Mouse (Mus musculus) MEL (cell line): ENCODE measurements around the gene Klf9. TPM values are rescaled to one million over a fixed set of nuclear protein-coding genes. Genes with fewer than 3 reads are reported as not detected.

Source experiments
- DNase-seq: peaks from one replicate; pipeline ENCODE4 v3.0.0; 2011; ENCODE audit warnings: low read depth, low spot score
- H3K27ac ChIP-seq: 2 replicates; pipeline ENCODE4 v1.5.1; 2012; ENCODE audit warnings: low read depth, mild to moderate bottlenecking, control low read depth, low read length, moderate library complexity; ENCODE audit not compliant: control insufficient read depth
- H3K27me3 ChIP-seq, 2 experiments: fragments of 150-350 bp in 1 of 2; sonication (generic) in 1 of 2; 2 replicates each; pipeline ENCODE4 v1.6.1; 2012; ENCODE audit warnings: low read length in 2 of 2, mild to moderate bottlenecking in 2 of 2, improper control_type of control experiment in 1 of 2, moderate library complexity in 1 of 2; ENCODE audit not compliant: insufficient read depth in 2 of 2, control insufficient read depth in 1 of 2
- H3K36me3 ChIP-seq, 2 experiments: 2 replicates each; pipeline ENCODE4 v1.6.1; 2012 to 2014; ENCODE audit warnings: low read length in 2 of 2, improper control_type of control experiment in 1 of 2, inconsistent platforms in 1 of 2, mild to moderate bottlenecking in 1 of 2; ENCODE audit not compliant: insufficient read depth in 2 of 2, control insufficient read depth in 1 of 2
- H3K4me1 ChIP-seq, 2 experiments: fragments of 150-350 bp in 1 of 2; sonication (generic) in 1 of 2; 2 replicates each; pipeline ENCODE4 v1.6.1; 2012; ENCODE audit warnings: low read length in 2 of 2, improper control_type of control experiment in 1 of 2, mild to moderate bottlenecking in 1 of 2; ENCODE audit not compliant: insufficient read depth in 2 of 2, control insufficient read depth in 1 of 2
- H3K4me3 ChIP-seq, 2 experiments: fragments of 150-350 bp in 1 of 2; sonication (generic) in 1 of 2; 2 replicates each; pipeline ENCODE4 v1.5.1; 2012; ENCODE audit warnings: low read depth in 2 of 2, low read length in 2 of 2, mild to moderate bottlenecking in 2 of 2, moderate library complexity in 2 of 2, control low read depth in 1 of 2, improper control_type of control experiment in 1 of 2; ENCODE audit not compliant: control insufficient read depth in 1 of 2, insufficient read depth in 1 of 2
- H3K79me2 ChIP-seq: 2 replicates; pipeline ENCODE4 v1.6.1; 2012; ENCODE audit warnings: mild to moderate bottlenecking, low read length, moderate library complexity; ENCODE audit not compliant: control insufficient read depth, poor library complexity, insufficient read depth
- H3K9ac ChIP-seq: 2 replicates; pipeline ENCODE4 v1.6.1; 2012; ENCODE audit warnings: low read depth, mild to moderate bottlenecking, control low read depth, low read length, moderate library complexity; ENCODE audit not compliant: control insufficient read depth, poor library complexity, severe bottlenecking
- H3K9me3 ChIP-seq: fragments of 150-350 bp; sonication (generic); replicated peaks from 2 replicates; pipeline ENCODE4 v1.6.1; 2012; ENCODE audit warnings: mild to moderate bottlenecking, low read length, improper control_type of control experiment, moderate library complexity; ENCODE audit not compliant: insufficient read depth
- CHD1 ChIP-seq: IDR thresholded peaks from 2 replicates; pipeline ENCODE4 v1.6.1; 2012; ENCODE audit warnings: low read depth, mild to moderate bottlenecking, inconsistent platforms, low read length, improper control_type of control experiment
- CHD2 ChIP-seq: IDR thresholded peaks from 2 replicates; pipeline ENCODE4 v1.6.1; 2011; ENCODE audit warnings: low read length, improper control_type of control experiment
- CTCF ChIP-seq, 3 experiments: IDR thresholded peaks in 2 of 3; conservative IDR thresholded peaks in 1 of 3; 2 replicates each; pipeline ENCODE4 v1.5.1; 2011 to 2012; ENCODE audit warnings: low read length in 3 of 3, low read depth in 2 of 3, mild to moderate bottlenecking in 2 of 3, improper control_type of control experiment in 1 of 3, inconsistent platforms in 1 of 3, mixed read lengths in 1 of 3, moderate library complexity in 1 of 3; ENCODE audit not compliant: control insufficient read depth in 1 of 3, insufficient read depth in 1 of 3, poor library complexity in 1 of 3, severe bottlenecking in 1 of 3
- E2F4 ChIP-seq: IDR thresholded peaks from 2 replicates; pipeline ENCODE4 v1.6.1; 2011; ENCODE audit warnings: low read depth, low read length, improper control_type of control experiment, borderline replicate concordance
- EP300 ChIP-seq, 2 experiments: IDR thresholded peaks; 2 replicates each; pipeline ENCODE4 v1.6.1; 2011; ENCODE audit warnings: improper control_type of control experiment in 2 of 2, low read length in 2 of 2, low read depth in 1 of 2, mild to moderate bottlenecking in 1 of 2
- GATA1 ChIP-seq: IDR thresholded peaks from 2 replicates; pipeline ENCODE4 v1.6.1; 2011; ENCODE audit warnings: low read depth, low read length, improper control_type of control experiment
- HCFC1 ChIP-seq: IDR thresholded peaks from 2 replicates; pipeline ENCODE4 v1.6.1; 2012; ENCODE audit warnings: low read depth, mild to moderate bottlenecking, inconsistent platforms, low read length, improper control_type of control experiment, moderate library complexity
- JUND ChIP-seq: IDR thresholded peaks from 2 replicates; pipeline ENCODE4 v1.6.1; 2011; ENCODE audit warnings: low read depth, mild to moderate bottlenecking, improper control_type of control experiment, low read length
- MAX ChIP-seq: IDR thresholded peaks from 2 replicates; pipeline ENCODE4 v1.6.1; 2011; ENCODE audit warnings: low read length, improper control_type of control experiment
- MAZ ChIP-seq: IDR thresholded peaks from 2 replicates; pipeline ENCODE4 v1.6.1; 2012; ENCODE audit warnings: low read depth, mild to moderate bottlenecking, inconsistent platforms, low read length, improper control_type of control experiment
- MEF2A ChIP-seq: IDR thresholded peaks from 2 replicates; pipeline ENCODE4 v1.6.1; 2014; ENCODE audit warnings: low read depth, mild to moderate bottlenecking, inconsistent platforms, low read length, improper control_type of control experiment; ENCODE audit not compliant: poor library complexity, insufficient replicate concordance, severe bottlenecking; ENCODE audit errors: extremely low read depth
- NELFE ChIP-seq: IDR thresholded peaks from 2 replicates; pipeline ENCODE4 v1.6.1; 2011; ENCODE audit warnings: low read depth, low read length, improper control_type of control experiment
- NRF1 ChIP-seq: IDR thresholded peaks from 2 replicates; pipeline ENCODE4 v1.6.1; 2014; ENCODE audit warnings: low read depth, mild to moderate bottlenecking, inconsistent platforms, low read length, improper control_type of control experiment, moderate library complexity; ENCODE audit not compliant: poor library complexity, insufficient read depth, severe bottlenecking
- POLR2A ChIP-seq, 2 experiments: IDR thresholded peaks; 2 replicates each; pipeline ENCODE4 v1.6.1; 2011 to 2012; ENCODE audit warnings: low read length in 2 of 2, mild to moderate bottlenecking in 2 of 2, control low read depth in 1 of 2, improper control_type of control experiment in 1 of 2, low read depth in 1 of 2, moderate library complexity in 1 of 2; ENCODE audit not compliant: control insufficient read depth in 1 of 2, insufficient read depth in 1 of 2, poor library complexity in 1 of 2
- POLR2AphosphoS2 ChIP-seq: IDR thresholded peaks from 2 replicates; pipeline ENCODE4 v1.6.1; 2011; ENCODE audit warnings: low read length, improper control_type of control experiment
- POLR2AphosphoS5 ChIP-seq: IDR thresholded peaks from 2 replicates; pipeline ENCODE4 v1.6.1; 2012; ENCODE audit warnings: low read depth, borderline replicate concordance, mild to moderate bottlenecking, inconsistent platforms, low read length, moderate library complexity, mixed read lengths
- RAD21 ChIP-seq: IDR thresholded peaks from 2 replicates; pipeline ENCODE4 v1.6.1; 2011; ENCODE audit warnings: mild to moderate bottlenecking, low read depth, low read length, improper control_type of control experiment
- RCOR1 ChIP-seq: IDR thresholded peaks from 2 replicates; pipeline ENCODE4 v1.6.1; 2012; ENCODE audit warnings: low read depth, mild to moderate bottlenecking, inconsistent platforms, low read length, improper control_type of control experiment
- SIN3A ChIP-seq: IDR thresholded peaks from 2 replicates; pipeline ENCODE4 v1.6.1; 2012; ENCODE audit warnings: low read length, improper control_type of control experiment, inconsistent platforms
- TAL1 ChIP-seq: IDR thresholded peaks from 2 replicates; pipeline ENCODE4 v1.6.1; 2012; ENCODE audit warnings: mild to moderate bottlenecking, inconsistent platforms, low read length, moderate library complexity, mixed read lengths
- TBP ChIP-seq: IDR thresholded peaks from 2 replicates; pipeline ENCODE4 v1.8.0; 2011; ENCODE audit warnings: low read depth, low read length, improper control_type of control experiment
- TCF12 ChIP-seq: IDR thresholded peaks from 2 replicates; pipeline ENCODE4 v1.6.1; 2014; ENCODE audit warnings: low read depth, mild to moderate bottlenecking, inconsistent platforms, low read length, improper control_type of control experiment, moderate library complexity
- USF1 ChIP-seq: IDR thresholded peaks from 2 replicates; pipeline ENCODE4 v1.6.1; 2014; ENCODE audit warnings: low read depth, mild to moderate bottlenecking, inconsistent platforms, low read length, improper control_type of control experiment, moderate library complexity
- USF2 ChIP-seq, 2 experiments: IDR thresholded peaks; 2 replicates each; pipeline ENCODE4 v1.6.1; 2011 to 2012; ENCODE audit warnings: improper control_type of control experiment in 2 of 2, low read length in 2 of 2, borderline replicate concordance in 1 of 2, inconsistent platforms in 1 of 2, low read depth in 1 of 2, mild to moderate bottlenecking in 1 of 2; ENCODE audit not compliant: insufficient read depth in 1 of 2
- ZC3H11A ChIP-seq: IDR thresholded peaks from 2 replicates; pipeline ENCODE4 v1.6.1; 2012; ENCODE audit warnings: low read depth, mild to moderate bottlenecking, inconsistent platforms, low read length, improper control_type of control experiment
- ZKSCAN1 ChIP-seq: IDR thresholded peaks from 2 replicates; pipeline ENCODE4 v1.6.1; 2012; ENCODE audit warnings: low read depth, mild to moderate bottlenecking, inconsistent platforms, low read length, improper control_type of control experiment, moderate library complexity
- ZNF384 ChIP-seq: IDR thresholded peaks from 2 replicates; pipeline ENCODE4 v1.6.1; 2012; ENCODE audit warnings: low read depth, mild to moderate bottlenecking, inconsistent platforms, low read length, improper control_type of control experiment
- polyA plus RNA-seq, 2 experiments: library from polyadenylated mRNA; stranded (reverse) in 1 of 2; unstranded in 1 of 2; fragments of >175 nt in 1 of 2; fragments of >200 nt in 1 of 2; gene quantifications; 2 replicates each; pipeline versions ENCODE4 v1.2.1 to v1.2.4; 2012; ENCODE audit warnings: low replicate concordance in 2 of 2, low read depth in 1 of 2; ENCODE audit not compliant: insufficient read length in 2 of 2, insufficient read depth in 1 of 2, missing spikeins in 1 of 2
- total RNA-seq: library from RNA; depleted of rRNA; stranded (reverse); fragments of 300-350 nt; gene quantifications from 2 replicates; pipeline ENCODE4 v1.2.3, GENCODE M21; 2012

The Klf9 gene
- total and polyA plus RNA-seq, 3 experiments: 0.01 TPM; not detected in 2

GRCm38 (mm10) chr19:23150556-23151265, 9.7 kb downstream of the Klf9 start:
- H3K4me1 ChIP-seq: no peaks in the 10 kb centered on the region

GRCm38 (mm10) chr19:23151651-23152070, 10.6 kb downstream of the Klf9 start:
- Histone ChIP-seq H3K27ac (no peak overlapping the region), H3K9ac (no peak overlapping the region), H3K27me3 (no peaks in the 10 kb centered on the region), H3K4me1 (no peaks in the 10 kb centered on the region), H3K9me3 (no peaks in the 10 kb centered on the region), H3K4me3 (no peak overlapping the region), H3K79me2 (no peaks in the 10 kb centered on the region), H3K36me3 (no peaks in the 10 kb centered on the region)
- TF ChIP-seq POLR2A (IDR thresholded peaks at IDR 0.05; ENCODE audit: control insufficient read depth in 1 of 2, insufficient read depth in 1 of 2, low read depth in 1 of 2, low read length in 2 of 2, poor library complexity in 1 of 2) (no peak), HCFC1 (no peak), TBP (no peak), NELFE (no peak), ZC3H11A (no peak), ZNF384 (no peak), MAX (no peak), MEF2A (no peak), E2F4 (no peak), JUND (no peak), MAZ (no peak), CTCF (IDR thresholded peaks at IDR 0.05 in 2 of 3, conservative IDR thresholded peaks at IDR 0.05 in 1 of 3; ENCODE audit: control insufficient read depth in 1 of 3, insufficient read depth in 1 of 3, low read depth in 2 of 3, low read length in 3 of 3, poor library complexity in 1 of 3, severe bottlenecking in 1 of 3) (no peak), POLR2AphosphoS5 (no peak), CHD2 (no peak), RCOR1 (no peak), GATA1 (no peak), POLR2AphosphoS2 (no peak), NRF1 (no peak)
- no peak for DNase-seq

More at GRCm38 (mm10) chr19:23150556-23151265, 9.7 kb downstream of the Klf9 start:
- Histone ChIP-seq H3K27ac (no peak overlapping the region), H3K9me3 (no peaks in the 10 kb centered on the region), H3K9ac (no peak overlapping the region), H3K27me3 (no peaks in the 10 kb centered on the region), H3K4me3 (no peak overlapping the region), H3K79me2 (no peaks in the 10 kb centered on the region), H3K36me3 (no peaks in the 10 kb centered on the region)
- no peak for TF ChIP-seq CHD2
- no peak for TF ChIP-seq USF2 (IDR thresholded peaks at IDR 0.05; ENCODE audit: borderline replicate concordance in 1 of 2, insufficient read depth in 1 of 2, low read depth in 1 of 2, low read length in 2 of 2)
- TF ChIP-seq TAL1: no peak
- TF ChIP-seq EP300 (IDR thresholded peaks at IDR 0.05; ENCODE audit: low read depth in 1 of 2, low read length in 2 of 2): no peak
- no peak for TF ChIP-seq SIN3A
- TF ChIP-seq RAD21: no peak
- TF ChIP-seq USF1: no peak
- no peak for TF ChIP-seq HCFC1
- TF ChIP-seq TCF12: no peak
- no peak for TF ChIP-seq POLR2AphosphoS2
- no peak for TF ChIP-seq ZKSCAN1
- no peak for TF ChIP-seq ZC3H11A
- TF ChIP-seq JUND: no peak
- TF ChIP-seq CHD1: no peak
- no peak for TF ChIP-seq NELFE
- no peak for DNase-seq
